In genomic region chr11:45947491-45947890, GRCm38 (mm10) we compare ENCODE assay signal across 23 mouse cellular contexts. TPM values are rescaled to one million over a fixed set of nuclear protein-coding genes. Genes with fewer than 3 reads are reported as not detected.
A peak's percentile ranks its signal among the peaks of the same experiment; 100 is the strongest.
DNase-seq lines count a peak whose midpoint lies in the region; ATAC-seq lines count a peak whose summit lies in the region.
"Had no signal": no experiment of that assay in that cellular context is flagged by ENCODE, and none has a peak within 500 bp of the region (broad histone marks: within the 10 kb centered on the region; RNA-seq: fewer than 3 reads in every experiment).

No protein-coding gene starts in this region.

- H3K4me2 ChIP-seq in hindbrain, embryonic 11.5 days (replicated peaks; ENCODE audit: low read depth, low read length) = no peak overlapping the region
- H3K4me2 ChIP-seq: embryonic facial prominence, embryonic 13.5 days; heart, embryonic 12.5 days; liver, embryonic 11.5 days had no signal

- intact Hi-C loops in heart, postnatal 25 days (cut with DNase I) = no loop called here

- no peak overlapping the region for H3K9ac ChIP-seq in hindbrain, embryonic 11.5 days (ENCODE audit: low read depth, low read length)
- H3K9ac ChIP-seq: embryonic facial prominence, embryonic 13.5 days; heart, embryonic 12.5 days had no signal

- WGBS in heart, embryonic 10.5 days = 79% methylated on average over 2 of the region's 2 CpGs
- WGBS in hindbrain, embryonic 11.5 days = 87% methylated on average over 2 of the region's 2 CpGs

- H3K4me1 ChIP-seq in heart, embryonic 10.5 days = peaks cover 11% of the 10 kb centered on the region; the same call in 1 of the 2 replicates
- H3K4me1 ChIP-seq in hindbrain, embryonic 11.5 days (replicated peaks; ENCODE audit: control insufficient read depth, insufficient read depth, low read length) = no peaks in the 10 kb centered on the region; the same call in 1 of the 2 replicates

- ATAC-seq in hindbrain, embryonic 11.5 days (ENCODE audit: low FRiP score) = no peak
- ATAC-seq: CD4-positive, CD25-positive, alpha-beta regulatory T cell, adult 4 months; hindbrain, postnatal 0 days had no signal

- no peaks in the 10 kb centered on the region for H3K9me3 ChIP-seq in heart, embryonic 10.5 days
- no peaks in the 10 kb centered on the region for H3K9me3 ChIP-seq in hindbrain, embryonic 11.5 days (ENCODE audit: control insufficient read depth, low read length)
- H3K9me3 ChIP-seq: embryonic facial prominence, embryonic 13.5 days; G1E; heart, embryonic 12.5 days; midbrain, embryonic 10.5 days had no signal

- no peak overlapping the region for H3K4me3 ChIP-seq in heart, embryonic 10.5 days
- H3K4me3 ChIP-seq in hindbrain, embryonic 11.5 days (ENCODE audit: low read depth, low read length) = no peak overlapping the region
- H3K4me3 ChIP-seq: embryonic facial prominence, embryonic 13.5 days; heart, embryonic 12.5 days; midbrain, embryonic 10.5 days had no signal

- H3K27ac ChIP-seq in heart, embryonic 10.5 days = no peak overlapping the region
- no peak overlapping the region for H3K27ac ChIP-seq in hindbrain, embryonic 11.5 days (ENCODE audit: low read depth, low read length)
- H3K27ac ChIP-seq: embryonic facial prominence, embryonic 13.5 days; hindbrain, postnatal 0 days; midbrain, embryonic 10.5 days had no signal

- peak; percentile 30 for DNase-seq in adrenal gland, postnatal 10 days
- DNase-seq in adrenal gland, adult 2 months = no peak
- DNase-seq in heart, embryonic 10.5 days (ENCODE audit: low spot score) = peak; percentile 6
- DNase-seq in heart, postnatal 25 days (ENCODE audit: low spot score) = no peak
- DNase-seq in right cerebral cortex, adult 18-20 months = peak; percentile 61
- DNase-seq in right cerebral cortex, postnatal 14 days = no peak
- DNase-seq in thymus, postnatal 0 days (ENCODE audit: low spot score) = no peak
- no peak for DNase-seq in hindbrain, embryonic 11.5 days (ENCODE audit: low spot score)
- DNase-seq: cerebellum, adult 8-10 months; heart, postnatal 4 days; kidney, adult 11 months; kidney, postnatal 14 days; lung, adult 2 months; lung, postnatal 36 days; spleen, adult 18-20 months; thymus, adult 2 months had no signal

- peaks cover 29% of the 10 kb centered on the region for H3K36me3 ChIP-seq in heart, embryonic 10.5 days
- no peaks in the 10 kb centered on the region for H3K36me3 ChIP-seq in hindbrain, embryonic 11.5 days (ENCODE audit: control insufficient read depth, insufficient read depth, low read length)

- no peaks in the 10 kb centered on the region for H3K27me3 ChIP-seq in heart, embryonic 10.5 days (ENCODE audit: insufficient read depth, poor library complexity, severe bottlenecking)
- no peaks in the 10 kb centered on the region for H3K27me3 ChIP-seq in hindbrain, embryonic 11.5 days (ENCODE audit: control insufficient read depth, insufficient read depth, low read length)
- H3K27me3 ChIP-seq: embryonic facial prominence, embryonic 13.5 days; heart, embryonic 12.5 days had no signal

RNA-seq across cellular contexts. Expression of gene Lsm11, which starts 2.8 kb away (rescaled TPM):
- total RNA-seq in adrenal gland, postnatal 10 days (2021) = 1 to 10 TPM; 7.8 to 9.9 TPM
- 10 to 100 TPM in 1 of 2 experiments, 1 to 10 TPM in 1; 7.0 to 19.1 TPM for total RNA-seq in adrenal gland, adult 2 months (2021)
- polyA plus RNA-seq in adrenal gland, adult 2 months (2012; rRNA removed) = 4.8 and 6.9 TPM in 2 replicates
- 7.6 and 8.5 TPM in 2 replicates for polyA plus RNA-seq in heart, embryonic 10.5 days (2016; fragmentation: Nextera tagmentation; extraction: Ambion mirVana)
- total RNA-seq in heart, postnatal 25 days (2021) = 1 to 10 TPM; 3.6 to 4.3 TPM
- 8.1 and 10.0 TPM in 2 replicates for polyA plus RNA-seq in thymus, postnatal 0 days (2015; fragmentation: Nextera tagmentation; extraction: Ambion mirVana)
- polyA plus RNA-seq in hindbrain, embryonic 11.5 days (2014; fragmentation: Nextera tagmentation; extraction: Ambion mirVana) = 10.6 and 12.0 TPM in 2 replicates

RNA-seq across cellular contexts. Expression of gene Thg1l, which starts 7.8 kb away (rescaled TPM):
- total RNA-seq in adrenal gland, postnatal 10 days (2021) = 10 to 100 TPM; 16.6 to 19.4 TPM
- total RNA-seq in adrenal gland, adult 2 months (2021) = 10 to 100 TPM; 16.9 to 17.8 TPM
- polyA plus RNA-seq in adrenal gland, adult 2 months (2012; rRNA removed) = 3.4 and 4.6 TPM in 2 replicates
- 9.0 and 9.9 TPM in 2 replicates for polyA plus RNA-seq in heart, embryonic 10.5 days (2016; fragmentation: Nextera tagmentation; extraction: Ambion mirVana)
- 1 to 10 TPM; 4.4 to 7.2 TPM for total RNA-seq in heart, postnatal 25 days (2021)
- 12.6 and 12.9 TPM in 2 replicates for polyA plus RNA-seq in thymus, postnatal 0 days (2015; fragmentation: Nextera tagmentation; extraction: Ambion mirVana)
- 13.1 and 15.7 TPM in 2 replicates for polyA plus RNA-seq in hindbrain, embryonic 11.5 days (2014; fragmentation: Nextera tagmentation; extraction: Ambion mirVana)

RNA-seq across cellular contexts. Expression of gene Sox30, which starts 32.6 kb away (rescaled TPM):
- under 1 TPM; 0.24 to 0.36 TPM for total RNA-seq in adrenal gland, postnatal 10 days (2021)
- under 1 TPM; 0.14 to 0.28 TPM for total RNA-seq in adrenal gland, adult 2 months (2021)
- polyA plus RNA-seq in adrenal gland, adult 2 months (2012; rRNA removed) = 0.21 and 0.25 TPM in 2 replicates
- polyA plus RNA-seq in heart, embryonic 10.5 days (2016; fragmentation: Nextera tagmentation; extraction: Ambion mirVana) = 0.05 and 0.20 TPM in 2 replicates
- under 1 TPM; 0.18 to 0.25 TPM for total RNA-seq in heart, postnatal 25 days (2021)
- 0.19 and 0.26 TPM in 2 replicates for polyA plus RNA-seq in thymus, postnatal 0 days (2015; fragmentation: Nextera tagmentation; extraction: Ambion mirVana)
- polyA plus RNA-seq in hindbrain, embryonic 11.5 days (2014; fragmentation: Nextera tagmentation; extraction: Ambion mirVana) = 0.15 and 0.25 TPM in 2 replicates
- total RNA-seq: hindbrain, postnatal 0 days had no signal
- polyA plus RNA-seq: CD4-positive, CD25-positive, alpha-beta regulatory T cell, adult 4 months; G1E had no signal

Comparison
In these comparisons a context has a peak if more than half of its experiments do, and no peak if none do; other contexts are left out.
1. DNase-seq: peak in adrenal gland, postnatal 10 days (single experiment), heart, embryonic 10.5 days (single experiment) and right cerebral cortex, adult 18-20 months (single experiment); none in adrenal gland, adult 2 months (single experiment), heart, postnatal 25 days (single experiment), right cerebral cortex, postnatal 14 days (single experiment), thymus, postnatal 0 days (single experiment) and hindbrain, embryonic 11.5 days (single experiment).